Mouse (Mus musculus) heart, adult 9 months (tissue): Measurements from ENCODE around the gene Ifitm1.
A peak's percentile ranks its signal among the peaks of the same experiment; 100 is the strongest.

Experiments used
- DNase-seq, 2 experiments: peaks; one replicate each; pipeline ENCODE4 v3.0.0; 2022; ENCODE audit warnings: low spot score in 2 of 2

Gene Ifitm1

GRCm38 (mm10) chr7:140966921-140967320 is at the start of gene Ifitm1:
Ifitm1 (plus strand) TSS chr7:140967221.
- no peak for DNase-seq

DNA sequence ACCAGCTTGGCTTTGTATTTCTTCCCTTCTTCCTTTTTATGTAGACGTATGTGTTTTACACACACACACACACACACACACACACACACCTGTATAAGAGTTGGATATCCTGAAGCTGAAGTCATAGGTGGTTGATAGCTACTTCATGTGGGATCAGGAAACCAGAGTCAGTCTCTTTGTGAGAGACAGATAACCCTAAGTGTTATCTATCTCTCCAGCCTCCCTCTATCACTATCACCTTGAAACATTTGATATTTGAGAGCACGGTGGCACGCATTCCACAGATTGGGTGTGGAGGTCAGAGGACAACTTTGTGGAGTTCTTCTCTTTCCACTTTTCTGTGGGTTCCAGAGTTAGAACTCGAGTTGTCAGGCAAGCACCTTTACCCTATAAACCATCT is 47.1 kb upstream of the Ifitm1 start:
- DNase-seq, result no peak

DNA sequence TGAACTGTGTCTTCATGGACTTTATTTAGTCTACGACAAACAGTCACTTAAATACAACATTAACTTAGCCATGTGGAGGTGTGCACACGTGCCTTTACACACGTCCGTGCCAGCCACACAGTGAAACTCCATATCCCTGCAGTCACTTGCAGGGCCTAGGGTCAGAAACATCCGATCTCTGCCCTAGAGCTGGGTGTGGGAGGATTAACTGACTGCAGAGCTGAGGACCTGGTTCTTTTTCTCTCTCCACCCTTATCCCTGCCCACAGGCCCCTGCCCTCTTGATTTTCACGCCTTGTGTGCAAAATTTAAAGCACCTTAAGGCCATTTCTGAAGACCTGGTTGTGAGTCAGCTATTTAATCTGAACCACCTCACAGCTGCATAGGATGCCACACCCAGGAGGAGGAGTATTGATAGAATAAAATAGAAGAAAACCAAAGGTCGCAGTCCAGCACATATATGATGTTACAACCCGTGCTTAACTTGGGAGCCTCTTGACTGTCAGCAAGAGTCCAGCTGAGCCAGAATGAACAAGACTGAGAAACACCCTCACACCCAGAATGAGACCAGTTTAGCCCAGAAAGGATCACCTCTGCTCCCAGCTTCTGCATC is 46.5 kb upstream of the Ifitm1 start, which contains the start of gene Nlrp6:
Gene Nlrp6, plus strand, starts transcription at position 485 of the 612 bp plus-strand sequence.
- DNase-seq, result no peak

DNA sequence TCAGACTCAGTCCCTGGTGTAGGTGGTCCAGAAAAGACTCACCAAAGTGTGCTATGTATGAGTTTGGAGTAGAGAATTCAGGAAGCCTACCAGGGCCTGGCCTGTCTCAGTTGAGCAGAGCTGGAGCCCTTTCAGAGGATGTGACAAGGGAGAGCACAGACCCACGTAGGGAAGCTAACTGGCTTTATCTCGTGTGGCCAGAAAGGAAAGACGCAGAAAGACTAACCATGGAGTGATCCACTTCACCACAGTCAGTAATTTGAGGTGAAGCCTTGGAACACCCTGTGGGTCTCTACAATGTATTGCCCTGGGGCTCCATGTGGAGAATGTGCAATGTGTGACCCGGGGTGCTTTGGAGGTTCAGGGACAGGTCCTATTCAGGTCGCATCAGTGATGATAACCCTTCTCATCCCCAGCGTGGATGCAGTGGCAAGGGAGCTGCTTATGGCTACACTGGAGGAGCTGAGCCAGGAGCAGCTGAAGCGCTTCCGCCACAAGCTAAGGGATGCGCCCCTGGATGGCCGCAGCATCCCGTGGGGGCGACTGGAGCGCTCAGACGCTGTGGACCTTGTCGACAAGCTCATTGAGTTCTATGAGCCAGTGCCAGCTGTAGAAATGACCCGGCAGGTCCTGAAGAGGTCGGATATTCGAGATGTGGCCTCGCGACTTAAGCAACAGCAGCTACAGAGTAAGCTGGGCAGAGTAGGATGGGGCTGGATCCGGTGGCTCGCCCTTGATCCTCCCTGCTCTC is 45.6 kb upstream of the Ifitm1 start:
- DNase-seq, result no peak

DNA sequence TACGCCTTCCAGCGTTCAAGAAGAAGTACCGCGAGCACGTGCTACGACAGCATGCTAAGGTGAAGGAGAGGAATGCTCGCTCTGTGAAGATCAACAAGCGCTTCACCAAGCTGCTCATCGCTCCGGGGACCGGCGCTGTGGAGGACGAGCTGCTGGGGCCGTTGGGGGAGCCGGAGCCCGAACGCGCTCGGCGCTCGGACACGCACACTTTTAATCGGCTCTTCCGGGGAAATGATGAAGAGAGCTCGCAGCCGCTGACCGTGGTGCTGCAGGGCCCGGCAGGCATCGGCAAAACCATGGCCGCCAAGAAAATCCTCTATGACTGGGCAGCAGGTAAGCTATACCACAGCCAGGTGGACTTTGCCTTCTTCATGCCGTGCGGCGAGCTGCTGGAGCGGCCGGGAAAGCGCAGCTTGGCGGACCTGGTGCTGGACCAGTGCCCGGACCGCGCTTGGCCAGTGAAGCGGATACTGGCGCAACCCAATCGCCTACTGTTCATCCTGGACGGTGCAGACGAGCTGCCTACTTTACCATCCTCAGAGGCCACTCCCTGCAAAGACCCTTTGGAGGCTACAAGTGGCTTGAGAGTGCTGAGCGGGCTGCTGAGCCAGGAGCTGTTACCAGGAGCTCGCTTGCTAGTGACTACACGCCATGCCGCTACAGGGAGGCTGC is 44.5 kb upstream of the Ifitm1 start:
- DNase-seq, result peak in 1 of 2 experiments; percentile 35

GRCm38 (mm10) chr7:140923070-140923775 is 43.8 kb upstream of the Ifitm1 start:
- DNase-seq, result no peak

GRCm38 (mm10) chr7:140927181-140927580 is 39.8 kb upstream of the Ifitm1 start:
- no peak for DNase-seq

DNA sequence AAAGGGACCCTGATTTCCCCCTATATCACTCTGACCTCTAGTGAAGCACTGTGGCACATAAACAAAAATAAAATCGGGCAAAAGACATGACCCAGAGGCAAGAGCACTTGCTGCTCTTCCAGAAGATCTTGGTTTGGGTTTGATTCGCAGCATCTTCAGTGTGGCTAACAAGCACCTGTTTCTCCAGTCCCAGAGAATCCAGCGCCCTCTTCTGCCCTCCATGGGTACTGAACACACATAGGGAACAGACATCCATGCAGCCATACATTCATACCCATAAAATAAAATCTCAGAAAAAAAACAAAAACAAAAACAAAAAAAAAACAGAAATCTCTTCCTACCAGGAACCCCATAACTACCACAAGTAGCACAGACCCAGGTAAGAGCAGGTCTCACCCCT is 28.6 kb upstream of the Ifitm1 start:
- DNase-seq, result no peak

- no peak for DNase-seq
Observed at GRCm38 (mm10) chr7:140938896-140939295, 28.1 kb upstream of the Ifitm1 start.

DNA sequence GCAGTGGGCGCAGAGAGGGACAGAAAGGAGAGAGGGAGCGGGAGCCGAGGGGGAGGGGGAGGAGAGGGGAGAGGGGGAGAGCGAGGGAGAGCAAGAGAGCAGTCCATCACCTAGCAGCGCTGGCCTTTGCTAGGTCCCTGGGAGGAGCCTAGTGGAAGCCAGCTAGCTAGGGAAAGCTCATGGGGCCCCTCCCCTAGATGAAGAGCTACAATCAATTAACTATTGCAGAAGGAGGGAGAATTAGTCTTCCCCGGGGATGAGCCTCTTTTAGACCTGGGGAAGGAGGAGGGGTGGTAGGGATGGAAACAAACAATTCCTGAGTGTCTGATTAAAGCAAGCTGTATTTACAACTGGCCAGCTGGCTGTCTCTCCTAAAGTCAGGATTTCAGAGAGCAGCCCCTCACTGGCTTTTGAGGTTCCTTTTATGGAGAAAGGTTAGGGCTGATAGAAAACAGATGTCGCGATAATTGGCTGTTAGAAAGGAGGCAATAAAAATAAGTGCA is 27.3 kb upstream of the Ifitm1 start:
- peak in 1 of 2 experiments; percentile 36 for DNase-seq

DNA sequence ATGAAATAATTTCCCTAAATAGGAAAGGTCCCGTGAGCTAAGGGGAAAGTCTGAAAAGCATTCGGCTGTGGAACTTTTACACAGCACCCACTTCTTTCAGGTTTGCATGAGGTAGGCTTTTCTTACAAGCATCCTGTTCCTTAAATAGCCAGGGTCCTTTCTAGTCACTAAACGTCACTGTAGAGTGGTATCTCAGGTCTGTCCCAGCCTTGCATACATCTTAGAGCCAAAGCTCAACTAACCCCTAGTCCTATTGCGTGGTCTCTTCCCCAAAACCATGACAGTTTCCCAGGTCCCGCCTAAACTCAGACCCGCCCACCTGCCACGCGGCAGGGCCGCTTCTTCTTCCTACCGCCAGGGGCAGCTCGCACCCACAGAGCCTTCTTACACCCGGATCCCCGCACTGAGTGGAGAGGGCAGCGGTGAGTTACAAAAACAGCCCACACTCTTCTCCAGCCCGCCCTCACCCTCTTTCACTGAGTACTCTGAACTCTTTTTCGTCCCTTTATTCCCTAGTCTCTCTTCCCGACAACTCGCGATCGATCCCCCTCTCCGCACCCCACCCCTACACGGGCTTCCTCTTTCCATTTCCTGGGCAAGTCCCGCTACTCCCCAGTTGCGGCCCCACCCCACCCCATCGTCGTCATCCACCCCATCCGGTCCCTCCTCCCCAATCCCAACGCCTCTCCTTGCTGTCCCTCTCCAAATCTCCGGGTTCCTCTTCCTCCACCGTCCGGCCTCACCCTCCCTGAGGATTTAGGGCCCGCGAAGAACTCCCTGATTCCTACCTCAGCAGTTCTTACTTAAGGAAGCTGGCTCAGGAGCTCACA is 25.6 kb upstream of the Ifitm1 start, which contains the start of gene Pgghg:
Gene Pgghg, plus strand, starts transcription at position 170 of the 830 bp plus-strand sequence.
- DNase-seq, result peak; percentile 91 to 94

DNA sequence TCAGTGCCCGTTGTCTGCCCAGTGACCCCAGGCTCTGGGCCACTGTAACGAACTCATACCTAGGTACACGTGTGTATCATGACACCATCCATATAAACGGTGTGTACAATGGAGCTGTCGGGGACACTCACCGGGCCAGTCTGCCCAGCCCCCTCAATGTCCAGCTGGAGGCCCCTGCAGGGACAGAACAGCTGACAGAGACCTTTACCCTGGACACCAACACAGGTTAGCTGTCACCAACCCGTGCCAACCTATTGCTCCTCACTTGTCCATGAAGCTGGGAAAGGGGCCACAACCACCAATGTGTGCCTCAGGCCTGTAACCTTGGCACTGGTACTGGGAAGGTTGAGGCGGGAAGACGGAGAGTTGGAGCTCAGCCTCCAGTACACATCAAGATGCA is 24.7 kb upstream of the Ifitm1 start:
- peak in 1 of 2 experiments; percentile 29 for DNase-seq

- DNase-seq, result peak in 1 of 2 experiments; percentile 19
Observed at GRCm38 (mm10) chr7:140942811-140943210, 24.2 kb upstream of the Ifitm1 start.

DNA sequence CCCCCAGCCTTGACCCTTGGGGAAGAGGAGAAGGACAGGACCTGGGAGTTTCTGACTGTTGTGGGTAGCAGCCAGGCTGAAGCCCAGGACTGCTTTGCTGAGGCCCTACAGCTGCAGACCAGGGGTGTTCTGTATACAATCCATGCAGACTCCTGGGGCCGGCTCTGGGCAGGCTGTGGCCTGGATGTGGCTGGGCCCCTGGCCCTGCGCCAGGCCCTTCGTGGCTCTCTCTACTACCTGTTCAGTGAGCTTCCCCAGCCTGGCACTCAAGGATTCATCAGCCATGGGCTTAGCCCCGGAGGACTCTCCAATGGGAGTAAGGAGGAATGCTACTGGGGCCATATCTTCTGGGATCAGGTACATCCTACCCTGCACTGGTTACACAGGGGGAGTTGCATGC is 23.7 kb upstream of the Ifitm1 start:
- DNase-seq, result no peak

GRCm38 (mm10) chr7:140944236-140944635 is 22.8 kb upstream of the Ifitm1 start:
- DNase-seq, result no peak

DNA sequence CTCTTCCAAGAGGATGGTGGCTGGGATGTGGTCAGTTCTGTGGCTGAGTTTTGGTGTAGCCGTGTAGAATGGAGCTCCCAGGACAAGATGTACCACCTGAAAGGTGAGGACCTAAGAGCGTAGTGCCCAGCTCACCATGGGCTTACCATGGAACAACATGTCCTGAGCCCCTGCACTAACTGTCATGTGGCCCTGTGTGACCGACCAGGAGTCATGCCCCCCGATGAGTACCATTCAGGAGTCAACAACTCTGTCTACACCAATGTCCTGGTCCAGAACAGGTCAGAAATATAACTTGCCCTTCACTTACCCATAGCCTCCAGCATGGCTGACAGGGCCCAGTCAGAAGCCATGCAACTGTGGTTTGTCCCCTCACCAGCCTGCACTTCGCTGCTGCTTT is 21.8 kb upstream of the Ifitm1 start:
- no peak for DNase-seq

DNA sequence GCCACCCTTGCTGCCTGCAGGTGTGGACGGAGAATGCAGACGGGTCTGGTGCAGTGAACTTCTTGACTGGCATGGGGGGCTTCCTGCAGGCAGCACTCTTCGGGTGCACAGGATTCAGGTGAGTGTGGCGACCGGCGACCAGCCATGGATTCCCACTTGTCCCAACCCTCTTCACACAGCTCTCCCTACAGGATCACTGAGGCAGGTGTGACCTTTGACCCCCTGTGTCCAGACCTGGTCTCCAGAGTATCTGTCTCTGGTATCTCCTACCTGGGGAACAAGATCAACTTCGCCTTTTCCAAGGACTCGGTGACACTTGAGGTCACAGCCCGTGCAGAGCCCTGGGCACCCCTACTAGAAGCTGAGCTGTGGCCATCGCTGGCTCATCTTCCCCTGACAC is 20.7 kb upstream of the Ifitm1 start:
- no peak for DNase-seq

GRCm38 (mm10) chr7:140946980-140947379 is 20.0 kb upstream of the Ifitm1 start:
- DNase-seq, result peak in 1 of 2 experiments; percentile 73

DNA sequence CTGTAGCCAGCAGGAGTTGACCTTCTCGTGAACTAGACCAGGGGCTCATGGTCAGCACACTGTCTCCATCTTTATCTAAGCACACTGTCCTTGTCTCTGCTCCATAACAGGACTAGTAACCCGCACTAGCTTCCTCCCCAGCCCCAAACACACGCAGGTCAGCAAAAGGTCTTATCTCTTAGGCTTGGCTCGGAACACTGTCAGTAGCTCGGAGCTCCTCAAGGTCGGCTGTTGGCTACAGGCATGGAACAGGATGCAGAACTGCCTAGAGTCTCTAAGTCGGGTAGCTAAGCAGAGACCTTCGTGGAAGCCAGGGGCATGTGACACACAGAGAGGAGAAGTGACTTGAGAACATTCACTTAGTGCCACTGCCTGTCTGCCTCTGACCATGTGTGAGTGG is 18.9 kb upstream of the Ifitm1 start:
- no peak for DNase-seq

GRCm38 (mm10) chr7:140949255-140949654 is 17.8 kb upstream of the Ifitm1 start:
- no peak for DNase-seq
